Mouse (Mus musculus) inflammation-experienced regulatory T-cells (primary cell): ENCODE data around the gene Inpp5e. TPM values are rescaled to one million over a fixed set of nuclear protein-coding genes. Genes with fewer than 3 reads are reported as not detected.

ENCODE experiments used
- polyA plus RNA-seq, 2 experiments: library from polyadenylated mRNA; unstranded; fragments of 100-300 nt; shearing (Covaris generic); gene quantifications; one replicate each; pipeline ENCODE4 v1.2.1; 2017

Inpp5e gene
- polyA plus RNA-seq = 10 to 100 TPM; 36.2 to 49.9 TPM

GRCm38 (mm10) chr2:26408515-26409356, at the start of gene Inpp5e:
Gene Inpp5e, minus strand, starts transcription at chr2:26409203.

GRCm38 (mm10) chr2:26444946-26445665, 36.1 kb upstream of the Inpp5e start, which contains the start of gene Sec16a:
Gene Sec16a, minus strand, starts transcription at chr2:26445216.

GRCm38 (mm10) chr2:26389154-26389690, 19.8 kb downstream of the Inpp5e start, which contains the start of the genes Entr1 and Pmpca:
Gene Entr1, minus strand, starts transcription at chr2:26389316.
Gene Pmpca, plus strand, starts transcription at chr2:26389339.

GRCm38 (mm10) chr2:26380131-26380771, 28.8 kb downstream of the Inpp5e start, which contains the start of gene Snapc4:
Gene Snapc4, minus strand, starts transcription at chr2:26380653.

GRCm38 (mm10) chr2:26360772-26361171, 48.2 kb downstream of the Inpp5e start, which contains the start of gene Card9:
Gene Card9, minus strand, starts transcription at chr2:26360918.

GRCm38 (mm10) chr2:26351358-26352290, 57.4 kb downstream of the Inpp5e start, which contains the start of gene Dnlz:
Gene Dnlz, minus strand, starts transcription at chr2:26352110.

Other genes starting within 250 kb of the Inpp5e start
- gene Lhx3, start 200.9 kb downstream of the Inpp5e start, polyA plus RNA-seq = under 1 TPM in 1 of 2 experiments, not detected in 1; 0.80 TPM
- gene Qsox2, start 171.7 kb downstream of the Inpp5e start, polyA plus RNA-seq = 10 to 100 TPM in 1 of 2 experiments, 1 to 10 TPM in 1; 8.8 to 12.5 TPM
- gene Ccdc187, start 114.6 kb downstream of the Inpp5e start, polyA plus RNA-seq = under 1 TPM in 1 of 2 experiments, not detected in 1; 0.28 TPM
- gene Gpsm1, start 93.7 kb downstream of the Inpp5e start, polyA plus RNA-seq = 10 to 100 TPM; 11.7 to 16.6 TPM
- gene Dnlz, start 57.1 kb downstream of the Inpp5e start, polyA plus RNA-seq = 10 to 100 TPM; 14.8 to 17.5 TPM
- 1 to 10 TPM in 1 of 2 experiments, under 1 TPM in 1; 0.86 to 1.5 TPM for gene Card9, start 48.3 kb downstream of the Inpp5e start, polyA plus RNA-seq
- 10 to 100 TPM; 42.2 to 48.5 TPM for gene Snapc4, start 28.6 kb downstream of the Inpp5e start, polyA plus RNA-seq
- gene Entr1, start 19.9 kb downstream of the Inpp5e start, polyA plus RNA-seq = 100 to 1,000 TPM; 153 to 198 TPM
- gene Pmpca, start 19.9 kb downstream of the Inpp5e start, polyA plus RNA-seq = 100 to 1,000 TPM; 102 to 119 TPM
- 10 to 100 TPM; 50.1 to 53.9 TPM for gene Sec16a, start 36.0 kb upstream of the Inpp5e start, polyA plus RNA-seq
- 10 to 100 TPM; 44.0 to 51.0 TPM for gene Notch1, start 107.5 kb upstream of the Inpp5e start, polyA plus RNA-seq
- gene Egfl7, start 170.8 kb upstream of the Inpp5e start, polyA plus RNA-seq = 1 to 10 TPM in 1 of 2 experiments, under 1 TPM in 1; 0.58 to 5.4 TPM
- not detected for gene Gm20532, start 177.4 kb upstream of the Inpp5e start, polyA plus RNA-seq
- gene Agpat2, start 195.2 kb upstream of the Inpp5e start, polyA plus RNA-seq = 10 to 100 TPM; 24.4 to 58.1 TPM
- 1 to 10 TPM; 7.6 to 8.5 TPM for gene Fam69b, start 219.3 kb upstream of the Inpp5e start, polyA plus RNA-seq